Mouse (Mus musculus): ENCODE data around the gene Zfp821. TPM values are rescaled to one million over a fixed set of nuclear protein-coding genes. Genes with fewer than 3 reads are reported as not detected.
A peak's percentile ranks its signal among the peaks of the same experiment; 100 is the strongest.

The Zfp821 gene
- total RNA-seq (2021), result 10 to 100 TPM in 1 of 2 experiments, 1 to 10 TPM in 1; 8.6 to 10.4 TPM
- long read RNA-seq, experiment 1, partial matches to known transcripts, result 2 of 13 reads
- long read RNA-seq, experiment 1, other reads (novel, unspliced or antisense), result 8 of 13 reads
- long read RNA-seq, experiment 2, partial matches to known transcripts, result 0 of 12 reads
- long read RNA-seq, experiment 2, other reads (novel, unspliced or antisense), result 9 of 12 reads

- peak; percentile 94 to 96 for DNase-seq
- intact Hi-C loops (cut with DNase I), result loop anchor here (5.0 kb wide), 1 partner anchor 72 kb away; the partner anchor contains the start of gene Ap1g1
Observed at GRCm38 (mm10) chr8:109705320-109706075, at the start of gene Zfp821. TSS of gene Zfp821 (plus strand) at chr8:109705546.

GRCm38 (mm10) chr8:109656860-109657259 lies 48.5 kb upstream of the Zfp821 start:
- no peak for DNase-seq
- intact Hi-C loops (cut with DNase I), result no loop called here

GRCm38 (mm10) chr8:109662328-109662727 lies 43.0 kb upstream of the Zfp821 start:
- no peak for DNase-seq
- intact Hi-C loops (cut with DNase I), result no loop called here

GRCm38 (mm10) chr8:109666616-109667015 lies 38.7 kb upstream of the Zfp821 start:
- intact Hi-C loops (cut with DNase I), result no loop called here
- DNase-seq, result no peak

- intact Hi-C loops (cut with DNase I), result no loop called here
Observed at GRCm38 (mm10) chr8:109672656-109673055, 32.7 kb upstream of the Zfp821 start.

GRCm38 (mm10) chr8:109673596-109673995 lies 31.8 kb upstream of the Zfp821 start:
- intact Hi-C loops (cut with DNase I), result no loop called here
- no peak for DNase-seq

More at GRCm38 (mm10) chr8:109672656-109673055, 32.7 kb upstream of the Zfp821 start:
- no peak for DNase-seq

- intact Hi-C loops (cut with DNase I), result no loop called here
- DNase-seq, result no peak
Observed at GRCm38 (mm10) chr8:109675896-109676643, 29.3 kb upstream of the Zfp821 start.

GRCm38 (mm10) chr8:109681535-109681934 lies 23.8 kb upstream of the Zfp821 start:
- no peak for DNase-seq
- intact Hi-C loops (cut with DNase I), result no loop called here

GRCm38 (mm10) chr8:109682120-109682519 lies 23.2 kb upstream of the Zfp821 start:
- intact Hi-C loops (cut with DNase I), result no loop called here
- DNase-seq, result no peak

GRCm38 (mm10) chr8:109687248-109687647 lies 18.1 kb upstream of the Zfp821 start:
- intact Hi-C loops (cut with DNase I), result no loop called here
- no peak for DNase-seq

GRCm38 (mm10) chr8:109691769-109692168 lies 13.6 kb upstream of the Zfp821 start:
- no peak for DNase-seq
- intact Hi-C loops (cut with DNase I), result loop anchor here (2.0 to 5.0 kb wide), 2 partner anchors 84 to 87 kb away; partner anchors contain the start of genes Ap1g1 and Dhodh

GRCm38 (mm10) chr8:109692443-109693145 lies 12.8 kb upstream of the Zfp821 start:
- intact Hi-C loops (cut with DNase I), result loop anchor here (2.0 to 5.0 kb wide), 2 partner anchors 85 to 86 kb away; partner anchors contain the start of genes Ap1g1 and Dhodh
- DNase-seq, result no peak

GRCm38 (mm10) chr8:109693146-109693900 lies 12.0 kb upstream of the Zfp821 start, which contains the start of gene Ist1:
TSS of gene Ist1 (minus strand) at chr8:109693260.
- peak; percentile 98 to 99 for DNase-seq
- intact Hi-C loops (cut with DNase I), result loop anchor here (2.0 to 5.0 kb wide), 2 partner anchors 85 to 86 kb away; partner anchors contain the start of genes Ap1g1 and Dhodh

GRCm38 (mm10) chr8:109694154-109694553 lies 11.2 kb upstream of the Zfp821 start:
- DNase-seq, result no peak
- intact Hi-C loops (cut with DNase I), result loop anchor here (5.0 kb wide), 1 partner anchor 87 kb away; the partner anchor contains the start of gene Dhodh

- intact Hi-C loops (cut with DNase I), result no loop called here
- no peak for DNase-seq
Observed at GRCm38 (mm10) chr8:109697754-109698153, 7.6 kb upstream of the Zfp821 start.

GRCm38 (mm10) chr8:109698477-109698876 lies 6.9 kb upstream of the Zfp821 start:
- intact Hi-C loops (cut with DNase I), result no loop called here
- DNase-seq, result no peak

GRCm38 (mm10) chr8:109704565-109705319 lies 604 bp upstream of the Zfp821 start:
- intact Hi-C loops (cut with DNase I), result loop anchor here (5.0 kb wide), 1 partner anchor 73 kb away; the partner anchor contains the start of gene Ap1g1
- no peak for DNase-seq

- intact Hi-C loops (cut with DNase I), result loop anchor here (5.0 kb wide), 1 partner anchor 71 kb away; the partner anchor contains the start of gene Ap1g1
- peak in 1 of 2 experiments; percentile 10 for DNase-seq
Observed at GRCm38 (mm10) chr8:109706076-109706873, 929 bp downstream of the Zfp821 start.

All from heart, postnatal 14 days (tissue).